Mouse (Mus musculus): ENCODE data around the gene Uqcrc1. TPM values are rescaled to one million over a fixed set of nuclear protein-coding genes. Genes with fewer than 3 reads are reported as not detected.

The Uqcrc1 gene
- total RNA-seq, 2 experiments from 2014 or later: 390 to 394 TPM

- DNase-seq (ENCODE audit: low spot score in 2 of 2): no peak
- intact Hi-C loops (cut with DNase I): no loop called here
Observed at GRCm38 (mm10) chr9:108977966-108978365, 41.5 kb downstream of the Uqcrc1 start.

GRCm38 (mm10) chr9:108982498-108982897 lies 46.1 kb downstream of the Uqcrc1 start:
- no peak for DNase-seq (ENCODE audit: low spot score in 2 of 2)
- intact Hi-C loops (cut with DNase I): no loop called here

- intact Hi-C loops (cut with DNase I): no loop called here
- no peak for DNase-seq (ENCODE audit: low spot score in 2 of 2)
Observed at GRCm38 (mm10) chr9:108983209-108983608, 46.8 kb downstream of the Uqcrc1 start.

GRCm38 (mm10) chr9:108985710-108986109 lies 49.3 kb downstream of the Uqcrc1 start, which contains the start of gene Ucn2:
Gene Ucn2, plus strand, starts transcription at chr9:108986010.
- no peak for DNase-seq (ENCODE audit: low spot score in 2 of 2)
- intact Hi-C loops (cut with DNase I): no loop called here

- DNase-seq (ENCODE audit: low spot score in 2 of 2): no peak
- intact Hi-C loops (cut with DNase I): no loop called here
Observed at GRCm38 (mm10) chr9:108987704-108988350, 51.4 kb downstream of the Uqcrc1 start.

- intact Hi-C loops (cut with DNase I): loop anchor here (2.0 kb wide), 1 partner anchor 53 kb away; the partner anchor contains the start of gene Uqcrc1
- DNase-seq (ENCODE audit: low spot score in 2 of 2): peak in 1 of 2 experiments; percentile 65
Observed at GRCm38 (mm10) chr9:108989802-108990461, 53.5 kb downstream of the Uqcrc1 start.

- intact Hi-C loops (cut with DNase I): loop anchor here (2.0 kb wide), 1 partner anchor 54 kb away; the partner anchor contains the start of gene Uqcrc1
- no peak for DNase-seq (ENCODE audit: low spot score in 2 of 2)
Observed at GRCm38 (mm10) chr9:108990462-108990820, 54.0 kb downstream of the Uqcrc1 start.

GRCm38 (mm10) chr9:108991428-108992084 lies 55.1 kb downstream of the Uqcrc1 start, which contains the start of gene Pfkfb4:
Gene Pfkfb4, plus strand, starts transcription at chr9:108991778.
- peak; percentile 93 to 99 for DNase-seq (ENCODE audit: low spot score in 2 of 2)
- intact Hi-C loops (cut with DNase I): loop anchor here (2.0 kb wide), 1 partner anchor 55 kb away; the partner anchor contains the start of gene Uqcrc1

GRCm38 (mm10) chr9:108992085-108992469 lies 55.6 kb downstream of the Uqcrc1 start:
- DNase-seq (ENCODE audit: low spot score in 2 of 2): no peak
- intact Hi-C loops (cut with DNase I): no loop called here

GRCm38 (mm10) chr9:108992620-108993361 lies 56.4 kb downstream of the Uqcrc1 start:
- intact Hi-C loops (cut with DNase I): no loop called here
- no peak for DNase-seq (ENCODE audit: low spot score in 2 of 2)

- intact Hi-C loops (cut with DNase I): no loop called here
- DNase-seq (ENCODE audit: low spot score in 2 of 2): no peak
Observed at GRCm38 (mm10) chr9:108996411-108996810, 60.0 kb downstream of the Uqcrc1 start.

- DNase-seq (ENCODE audit: low spot score in 2 of 2): peak in 1 of 2 experiments; percentile 48
- intact Hi-C loops (cut with DNase I): no loop called here
Observed at GRCm38 (mm10) chr9:108998287-108999166, 62.1 kb downstream of the Uqcrc1 start.

- DNase-seq (ENCODE audit: low spot score in 2 of 2): no peak
- intact Hi-C loops (cut with DNase I): no loop called here
Observed at GRCm38 (mm10) chr9:108999167-108999526, 62.7 kb downstream of the Uqcrc1 start.

Small RNA genes within 50 kb of the gene (microRNA-seq; reads per million reads assigned to microRNA genes)
- 0 reads per million in 2 experiments for gene Mir711

Other genes with a start within 250 kb of the Uqcrc1 start
- gene Prkar2a, start 247.3 kb upstream of the Uqcrc1 start, total RNA-seq (2021): 10 to 100 TPM; 45.5 to 49.1 TPM
- gene Ip6k2, start 152.8 kb upstream of the Uqcrc1 start, total RNA-seq (2021): 100 to 1,000 TPM; 152 to 153 TPM
- 10 to 100 TPM; 54.4 to 60.5 TPM for gene Nckipsd, start 128.3 kb upstream of the Uqcrc1 start, total RNA-seq (2021)
- 10 to 100 TPM; 46.8 to 61.9 TPM for gene Celsr3, start 110.3 kb upstream of the Uqcrc1 start, total RNA-seq (2021)
- gene Slc26a6, start 83.3 kb upstream of the Uqcrc1 start, total RNA-seq (2021): 10 to 100 TPM; 18.4 to 19.1 TPM
- under 1 TPM in 1 of 2 experiments, not detected in 1; 0.39 TPM for gene Tmem89, start 22.0 kb upstream of the Uqcrc1 start, total RNA-seq (2021)
- 1 to 10 TPM; 2.5 to 4.5 TPM for gene Col7a1, start 17.0 kb downstream of the Uqcrc1 start, total RNA-seq (2021)
- not detected for gene Ucn2, start 49.4 kb downstream of the Uqcrc1 start, total RNA-seq (2021)
- 10 to 100 TPM; 12.5 to 15.5 TPM for gene Pfkfb4, start 55.1 kb downstream of the Uqcrc1 start, total RNA-seq (2021)
- 10 to 100 TPM; 66.3 to 77.4 TPM for gene Shisa5, start 101.9 kb downstream of the Uqcrc1 start, total RNA-seq (2021)
- gene Trex1, start 123.1 kb downstream of the Uqcrc1 start, total RNA-seq (2021): 10 to 100 TPM; 12.7 to 13.0 TPM
- gene Atrip, start 137.5 kb downstream of the Uqcrc1 start, total RNA-seq (2021): 10 to 100 TPM; 25.8 to 28.5 TPM
- 1 to 10 TPM; 7.2 to 8.0 TPM for gene Ccdc51, start 145.9 kb downstream of the Uqcrc1 start, total RNA-seq (2021)
- 100 to 1,000 TPM; 365 to 371 TPM for gene Tma7, start 146.0 kb downstream of the Uqcrc1 start, total RNA-seq (2021)
- 10 to 100 TPM; 66.3 to 69.9 TPM for gene Plxnb1, start 158.8 kb downstream of the Uqcrc1 start, total RNA-seq (2021)
- not detected for gene Fbxw21, start 225.4 kb downstream of the Uqcrc1 start, total RNA-seq (2021)

Measured in left cerebral cortex, postnatal 25 days (tissue).